Comparison of ENCODE assay signal across 8 mouse cellular contexts in genomic region chr17:79895911-79896423, GRCm38 (mm10). TPM values are rescaled to one million over a fixed set of nuclear protein-coding genes. Genes with fewer than 3 reads are reported as not detected.
DNase-seq lines count a peak whose midpoint lies in the region; ATAC-seq and TF ChIP-seq lines count a peak whose summit lies in the region.

Gene Atl2, minus strand, starts transcription at chr17:79896123.

- peak; percentile 65 for ATAC-seq in G1E (ENCODE audit: extremely low read depth, insufficient number of reproducible peaks, low FRiP score, poor library complexity, severe bottlenecking)
- peak; percentile 95 for ATAC-seq in forebrain, postnatal 0 days
- peak; percentile 95 for ATAC-seq in lung, embryonic 15.5 days (ENCODE audit: borderline replicate concordance, extremely low read depth, low FRiP score, low TSS enrichment)

- H3K36me3 ChIP-seq in G1E (replicated peaks) = peaks cover 15% of the 10 kb centered on the region
- no peaks in the 10 kb centered on the region for H3K36me3 ChIP-seq in forebrain, postnatal 0 days (ENCODE audit: insufficient read depth)
- no peaks in the 10 kb centered on the region for H3K36me3 ChIP-seq in lung, embryonic 15.5 days

- H3K4me1 ChIP-seq in G1E (ENCODE audit: insufficient read depth, low read depth, low read length) = peaks cover 44% of the 10 kb centered on the region
- H3K4me1 ChIP-seq in forebrain, postnatal 0 days (ENCODE audit: insufficient read depth) = peaks cover 7% of the 10 kb centered on the region; the same call in 1 of the 2 replicates
- peaks cover 34% of the 10 kb centered on the region for H3K4me1 ChIP-seq in lung, embryonic 15.5 days

- H3K9me3 ChIP-seq in G1E (replicated peaks) = no peaks in the 10 kb centered on the region
- H3K9me3 ChIP-seq in forebrain, postnatal 0 days (ENCODE audit: low read length) = no peaks in the 10 kb centered on the region
- H3K9me3 ChIP-seq in lung, embryonic 15.5 days = no peaks in the 10 kb centered on the region

- peak within 1 kb of the TSS; percentile 95 for H3K27ac ChIP-seq in forebrain, postnatal 0 days (ENCODE audit: low read depth, low read length)
- H3K27ac ChIP-seq in lung, embryonic 15.5 days = peak within 1 kb of the TSS; percentile 96

- under 1% methylated on average over 51 of the region's 51 CpGs for WGBS in forebrain, postnatal 0 days
- WGBS in lung, embryonic 15.5 days = under 1% methylated on average over 51 of the region's 51 CpGs

- H3K4me3 ChIP-seq in G1E (ENCODE audit: low read depth, low read length) = peak within 1 kb of the TSS; percentile 99
- H3K4me3 ChIP-seq in forebrain, postnatal 0 days (ENCODE audit: low read depth, low read length) = peak within 1 kb of the TSS; percentile 93
- H3K4me3 ChIP-seq in lung, embryonic 15.5 days = peak within 1 kb of the TSS; percentile 99

- H3K4me2 ChIP-seq in forebrain, postnatal 0 days (ENCODE audit: low read depth) = peak within 1 kb of the TSS; percentile 60
- peak within 1 kb of the TSS; percentile 85 for H3K4me2 ChIP-seq in lung, embryonic 15.5 days

- H3K27me3 ChIP-seq in G1E (ENCODE audit: insufficient read depth, low read length) = peaks cover 9% of the 10 kb centered on the region
- H3K27me3 ChIP-seq in forebrain, postnatal 0 days (ENCODE audit: insufficient read depth, low read length) = peaks cover 8% of the 10 kb centered on the region; the same call in 1 of the 2 replicates
- peaks cover 17% of the 10 kb centered on the region for H3K27me3 ChIP-seq in lung, embryonic 15.5 days

- no peak for TF ChIP-seq CTCF in G1E (IDR thresholded peaks at IDR 0.05; ENCODE audit: low read depth, low read length)
- TF ChIP-seq CTCF in forebrain, postnatal 0 days (IDR thresholded peaks at IDR 0.05; ENCODE audit: low read depth) = peak; percentile 20

- DNase-seq in G1E (ENCODE audit: low spot score) = peak; percentile 90
- DNase-seq in cerebellum, adult 18-20 months = peak; percentile 95 to 96
- DNase-seq in forebrain, postnatal 0 days = peak; percentile 95
- peak; percentile 95 for DNase-seq in heart, postnatal 4 days
- peak; percentile 87 to 91 for DNase-seq in layer of hippocampus, adult 8-10 months (ENCODE audit: low spot score in 2 of 2)
- DNase-seq in ovary, adult 18-20 months (ENCODE audit: low spot score) = peak; percentile 91
- peak; percentile 97 for DNase-seq in thymus, postnatal 0 days (ENCODE audit: low spot score)

- H3K9ac ChIP-seq in forebrain, postnatal 0 days = peak within 1 kb of the TSS; percentile 83
- H3K9ac ChIP-seq in lung, embryonic 15.5 days = peak within 1 kb of the TSS; percentile 92

RNA-seq across cellular contexts. Expression of gene Atl2, which starts in this region (rescaled TPM):
- total RNA-seq in G1E (2014; fragmentation: Nextera tagmentation) = 91.1 and 93.3 TPM in 2 replicates
- 65.2 and 71.5 TPM in 2 replicates for total RNA-seq in G1E (2017)
- polyA plus RNA-seq in G1E (2012) = 4.7 TPM in 2 replicates
- 28.4 and 34.1 TPM in 2 replicates for total RNA-seq in forebrain, postnatal 0 days (2014; rRNA removed)
- polyA plus RNA-seq in forebrain, postnatal 0 days (2015; fragmentation: Nextera tagmentation; extraction: Ambion mirVana) = 16.7 and 27.2 TPM in 2 replicates
- total RNA-seq in heart, postnatal 4 days (2021) = 10 to 100 TPM; 32.5 to 33.8 TPM
- 10 to 100 TPM; 53.6 to 57.1 (median 55.0) TPM for total RNA-seq in layer of hippocampus, adult 8-10 months (2022)
- polyA plus RNA-seq in lung, embryonic 15.5 days (2015; fragmentation: Nextera tagmentation; extraction: Ambion mirVana) = 35.8 and 38.3 TPM in 2 replicates
- polyA plus RNA-seq in thymus, postnatal 0 days (2015; fragmentation: Nextera tagmentation; extraction: Ambion mirVana) = 130 and 146 TPM in 2 replicates

Comparison
In these comparisons a context has a peak if more than half of its experiments do, and no peak if none do; other contexts are left out.
1. Peak in every context shown above with its lines: DNase-seq, ATAC-seq, H3K4me3 ChIP-seq and H3K27ac ChIP-seq.